Mouse (Mus musculus): Measurements from ENCODE around the gene Zc3h7a.

The Zc3h7a gene

GRCm38 (mm10) chr16:11176208-11176883 is at the start of gene Zc3h7a:
TSS of gene Zc3h7a (minus strand) at chr16:11176393.
- peak; percentile 92 to 93 for DNase-seq (ENCODE audit: low spot score in 2 of 2)

GRCm38 (mm10) chr16:11217801-11218200 is 41.6 kb upstream of the Zc3h7a start:
- DNase-seq (ENCODE audit: low spot score in 2 of 2) = no peak

GRCm38 (mm10) chr16:11203600-11204390 is 27.6 kb upstream of the Zc3h7a start:
- no peak for DNase-seq (ENCODE audit: low spot score in 2 of 2)

- peak; percentile 89 to 92 for DNase-seq (ENCODE audit: low spot score in 2 of 2)
These were observed 26.7 kb upstream of the Zc3h7a start, which contains the start of gene Rsl1d1 for GRCm38 (mm10) chr16:11202571-11203554. TSS of gene Rsl1d1 (minus strand) at chr16:11203331.

- DNase-seq (ENCODE audit: low spot score in 2 of 2) = no peak
These were observed 25.7 kb upstream of the Zc3h7a start for GRCm38 (mm10) chr16:11201740-11202394.

- no peak for DNase-seq (ENCODE audit: low spot score in 2 of 2)
These were observed 24.1 kb upstream of the Zc3h7a start for GRCm38 (mm10) chr16:11200247-11200646.

- peak in 1 of 2 experiments; percentile 18 for DNase-seq (ENCODE audit: low spot score in 2 of 2)
These were observed 22.3 kb upstream of the Zc3h7a start for GRCm38 (mm10) chr16:11198467-11198866.

- no peak for DNase-seq (ENCODE audit: low spot score in 2 of 2)
These were observed 20.9 kb upstream of the Zc3h7a start for GRCm38 (mm10) chr16:11197052-11197451.

- no peak for DNase-seq (ENCODE audit: low spot score in 2 of 2)
These were observed 17.0 kb upstream of the Zc3h7a start for GRCm38 (mm10) chr16:11193231-11193630.

GRCm38 (mm10) chr16:11190150-11190549 is 14.0 kb upstream of the Zc3h7a start:
- no peak for DNase-seq (ENCODE audit: low spot score in 2 of 2)

GRCm38 (mm10) chr16:11177404-11177803 is 1.2 kb upstream of the Zc3h7a start:
- no peak for DNase-seq (ENCODE audit: low spot score in 2 of 2)

GRCm38 (mm10) chr16:11176884-11177244 is 671 bp upstream of the Zc3h7a start:
- DNase-seq (ENCODE audit: low spot score in 2 of 2) = no peak

- DNase-seq (ENCODE audit: low spot score in 2 of 2) = peak; percentile 55 to 70
These were observed 545 bp downstream of the Zc3h7a start for GRCm38 (mm10) chr16:11175489-11176207.

GRCm38 (mm10) chr16:11175100-11175488 is 1.1 kb downstream of the Zc3h7a start:
- DNase-seq (ENCODE audit: low spot score in 2 of 2) = no peak

GRCm38 (mm10) chr16:11174671-11175081 is 1.5 kb downstream of the Zc3h7a start:
- DNase-seq (ENCODE audit: low spot score in 2 of 2) = peak; percentile 60 to 75

GRCm38 (mm10) chr16:11171679-11172078 is 4.5 kb downstream of the Zc3h7a start:
- DNase-seq (ENCODE audit: low spot score in 2 of 2) = no peak

- no peak for DNase-seq (ENCODE audit: low spot score in 2 of 2)
These were observed 9.8 kb downstream of the Zc3h7a start for GRCm38 (mm10) chr16:11166431-11166830.

- no peak for DNase-seq (ENCODE audit: low spot score in 2 of 2)
These were observed 11.4 kb downstream of the Zc3h7a start for GRCm38 (mm10) chr16:11164695-11165255.

GRCm38 (mm10) chr16:11157721-11158120 is 18.5 kb downstream of the Zc3h7a start:
- DNase-seq (ENCODE audit: low spot score in 2 of 2) = peak; percentile 40 to 62

GRCm38 (mm10) chr16:11154500-11154899 is 21.7 kb downstream of the Zc3h7a start:
- DNase-seq (ENCODE audit: low spot score in 2 of 2) = no peak

Data from spleen, postnatal 36 days (tissue).